Mouse (Mus musculus): ENCODE data around the gene Clasp1. TPM values are rescaled to one million over a fixed set of nuclear protein-coding genes. Genes with fewer than 3 reads are reported as not detected.

The Clasp1 gene
- polyA plus RNA-seq, 1 experiment from 2014 or later = 12.1 TPM

DNA sequence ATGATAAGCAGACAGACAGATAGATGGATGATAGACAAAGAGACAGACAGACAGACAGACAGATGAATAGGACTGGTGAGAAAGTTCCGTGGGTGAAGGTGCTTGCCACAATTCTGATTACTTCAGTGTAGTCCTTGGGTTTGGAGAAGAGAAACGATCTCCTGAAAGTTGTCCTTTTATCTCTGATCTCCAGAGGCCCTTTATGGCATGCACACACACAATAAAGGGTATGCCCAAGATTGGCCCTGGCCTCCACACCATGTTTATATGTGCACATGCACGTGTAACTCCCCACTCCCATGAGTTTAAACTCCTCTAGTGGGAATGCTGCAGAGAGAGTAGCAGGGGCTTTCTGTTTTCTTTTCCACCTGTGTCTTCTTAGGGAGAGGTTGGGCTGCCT, 14.6 kb downstream of the Clasp1 start:
- no peaks in the 10 kb centered on the region for H3K27me3 ChIP-seq
- no peaks in the 10 kb centered on the region; the same call in 1 of the 2 replicates for H3K36me3 ChIP-seq
- H3K9me3 ChIP-seq (replicated peaks) = no peaks in the 10 kb centered on the region
- no peak overlapping the region for H3K4me2 ChIP-seq
- DNase-seq (no peak), ATAC-seq (ENCODE audit: low read depth) (no peak)
- no peak overlapping the region for H3K4me3 ChIP-seq (replicated peaks)
- 33% methylated on average over 3 of the region's 3 CpGs for WGBS (ENCODE audit: insufficient replicate concordance)
- H3K4me1 ChIP-seq (replicated peaks) = peaks cover 31% of the 10 kb centered on the region
- no peak overlapping the region for H3K27ac ChIP-seq
- peak overlapping the region; percentile 22; the same call in 1 of the 2 replicates for H3K9ac ChIP-seq

DNA sequence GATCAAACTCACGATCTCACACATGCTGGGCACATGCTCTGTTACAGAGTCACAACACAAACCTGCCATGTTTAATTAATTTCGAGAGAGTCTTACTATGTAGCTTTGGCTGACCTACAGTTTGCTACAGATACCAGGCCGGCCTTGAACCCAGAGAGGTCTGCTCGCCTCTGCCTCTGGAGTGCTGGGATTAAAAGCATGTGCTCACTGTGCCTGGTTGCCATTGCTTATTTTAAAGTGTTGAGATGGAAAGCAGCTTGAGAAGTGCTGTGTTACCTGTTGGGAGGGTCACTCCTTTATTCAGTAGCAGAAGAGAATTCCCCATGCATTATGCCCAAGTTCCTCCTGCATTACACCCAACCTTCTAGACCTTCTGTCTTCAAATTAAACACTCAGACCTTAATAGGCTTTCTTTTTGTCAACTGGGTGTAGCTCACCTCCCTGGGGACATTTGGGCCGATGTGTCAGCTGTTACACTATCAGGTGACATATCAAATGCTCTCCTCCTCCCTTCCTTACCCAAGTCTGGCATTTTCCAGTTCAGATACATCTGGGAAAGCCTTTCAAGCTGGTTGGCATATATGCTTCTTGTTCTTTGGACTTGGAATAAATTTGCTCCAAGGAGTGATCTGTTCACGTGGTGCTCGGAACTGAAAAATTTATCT, 18.9 kb downstream of the Clasp1 start:
- no peaks in the 10 kb centered on the region for H3K9me3 ChIP-seq (replicated peaks)
- peaks cover 25% of the 10 kb centered on the region for H3K4me1 ChIP-seq (replicated peaks)
- WGBS (ENCODE audit: insufficient replicate concordance) = 74% methylated on average over 7 of the region's 7 CpGs
- no peak overlapping the region for H3K9ac ChIP-seq
- H3K4me2 ChIP-seq = no peak overlapping the region
- H3K4me3 ChIP-seq (replicated peaks) = no peak overlapping the region
- H3K27me3 ChIP-seq = no peaks in the 10 kb centered on the region
- ATAC-seq (ENCODE audit: low read depth) (no peak), DNase-seq (no peak)
- no peak overlapping the region for H3K27ac ChIP-seq
- H3K36me3 ChIP-seq = peaks cover 2% of the 10 kb centered on the region; the same call in 1 of the 2 replicates

DNA sequence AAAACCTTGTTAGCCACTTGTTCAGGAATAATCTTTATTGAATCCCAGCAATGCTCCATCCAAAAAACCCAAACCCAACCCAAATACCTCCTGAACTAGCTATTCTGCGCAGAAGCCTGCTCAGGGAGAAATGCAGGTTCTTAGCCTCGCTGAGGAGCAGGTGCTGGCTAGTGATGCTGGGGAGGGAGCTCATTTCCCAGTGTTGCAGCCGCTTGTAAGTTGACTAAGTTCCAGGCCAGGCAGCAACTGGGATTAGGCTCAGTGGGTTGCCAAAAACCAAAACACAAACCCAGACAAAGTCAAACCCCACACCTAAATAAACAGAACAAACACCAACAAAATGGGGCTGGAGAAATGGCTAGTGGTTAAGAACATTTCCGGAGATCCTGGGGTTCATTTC, 20.4 kb downstream of the Clasp1 start:
- no peak overlapping the region for H3K9ac ChIP-seq
- H3K4me2 ChIP-seq = no peak overlapping the region
- DNase-seq = no peak
- no peaks in the 10 kb centered on the region for H3K27me3 ChIP-seq
- no peak overlapping the region for H3K4me3 ChIP-seq (replicated peaks)
- no peaks in the 10 kb centered on the region for H3K9me3 ChIP-seq (replicated peaks)
- H3K36me3 ChIP-seq = 0 out of 2 replicates have a peak, but pooled peaks cover 2% of the 10 kb centered on the region
- H3K27ac ChIP-seq = no peak overlapping the region
- ATAC-seq (ENCODE audit: low read depth) = no peak
- WGBS (ENCODE audit: insufficient replicate concordance) = 86% methylated on average over 4 of the region's 4 CpGs
- H3K4me1 ChIP-seq (replicated peaks) = peaks cover 28% of the 10 kb centered on the region

DNA sequence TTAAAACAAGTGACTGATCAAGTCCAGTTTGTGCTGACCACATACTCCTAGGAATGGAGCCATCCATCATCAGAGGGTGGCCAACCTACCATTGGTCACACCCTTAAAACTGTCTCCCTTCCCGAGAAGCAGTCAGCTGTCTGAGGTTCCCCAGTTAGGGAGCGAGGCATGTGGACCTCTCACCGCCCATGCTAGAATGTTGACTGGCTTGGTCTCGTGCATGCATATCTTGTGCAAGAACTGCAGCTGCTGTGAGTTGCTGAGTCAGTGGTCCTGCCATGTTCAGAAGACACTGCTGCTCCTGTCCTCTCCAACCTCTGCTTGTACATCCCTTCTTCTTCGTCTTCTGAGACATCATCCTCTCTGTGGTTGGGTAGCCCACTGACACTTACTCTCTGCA, 22.0 kb downstream of the Clasp1 start:
- no peak overlapping the region for H3K4me2 ChIP-seq
- DNase-seq (no peak), ATAC-seq (ENCODE audit: low read depth) (no peak)
- no peak overlapping the region for H3K4me3 ChIP-seq (replicated peaks)
- WGBS (ENCODE audit: insufficient replicate concordance) = 60% methylated on average over 5 of the region's 5 CpGs
- peaks cover 38% of the 10 kb centered on the region for H3K4me1 ChIP-seq (replicated peaks)
- no peak overlapping the region for H3K27ac ChIP-seq
- no peaks in the 10 kb centered on the region for H3K9me3 ChIP-seq (replicated peaks)
- no peaks in the 10 kb centered on the region for H3K27me3 ChIP-seq
- H3K36me3 ChIP-seq = 0 out of 2 replicates have a peak, but pooled peaks cover 2% of the 10 kb centered on the region
- no peak overlapping the region for H3K9ac ChIP-seq

DNA sequence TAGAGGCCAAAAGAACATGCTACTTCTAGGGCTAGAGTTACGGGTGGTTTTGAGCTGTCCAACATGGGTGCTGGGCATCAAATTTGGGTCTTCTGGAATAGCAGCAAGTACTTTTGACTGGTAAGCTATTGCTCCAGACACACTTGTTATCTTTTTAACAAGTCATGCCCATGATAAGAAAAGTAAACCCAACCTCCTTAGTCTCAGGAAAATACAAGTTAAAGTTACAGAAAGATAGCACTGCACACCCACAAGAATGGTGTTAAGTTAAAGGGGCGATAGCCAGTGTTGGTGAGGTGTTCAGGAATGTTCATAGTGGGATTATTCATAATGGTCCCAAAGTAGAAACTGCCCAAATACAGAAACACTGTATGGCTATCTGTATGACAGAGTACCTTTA, 24.3 kb downstream of the Clasp1 start:
- Histone ChIP-seq H3K4me1 (replicated peaks) (peaks cover 61% of the 10 kb centered on the region), H3K27ac (peak overlapping the region; percentile 66), H3K27me3 (no peaks in the 10 kb centered on the region), H3K4me2 (peak overlapping the region; percentile 36), H3K36me3 (0 out of 2 replicates have a peak, but pooled peaks cover 2% of the 10 kb centered on the region), H3K9ac (peak overlapping the region; percentile 49), H3K4me3 (replicated peaks) (no peak overlapping the region), H3K9me3 (replicated peaks) (no peaks in the 10 kb centered on the region)
- DNase-seq = no peak
- WGBS (ENCODE audit: insufficient replicate concordance) = 42% methylated on average over 2 of the region's 2 CpGs
- peak; percentile 60 for ATAC-seq (ENCODE audit: low read depth)

DNA sequence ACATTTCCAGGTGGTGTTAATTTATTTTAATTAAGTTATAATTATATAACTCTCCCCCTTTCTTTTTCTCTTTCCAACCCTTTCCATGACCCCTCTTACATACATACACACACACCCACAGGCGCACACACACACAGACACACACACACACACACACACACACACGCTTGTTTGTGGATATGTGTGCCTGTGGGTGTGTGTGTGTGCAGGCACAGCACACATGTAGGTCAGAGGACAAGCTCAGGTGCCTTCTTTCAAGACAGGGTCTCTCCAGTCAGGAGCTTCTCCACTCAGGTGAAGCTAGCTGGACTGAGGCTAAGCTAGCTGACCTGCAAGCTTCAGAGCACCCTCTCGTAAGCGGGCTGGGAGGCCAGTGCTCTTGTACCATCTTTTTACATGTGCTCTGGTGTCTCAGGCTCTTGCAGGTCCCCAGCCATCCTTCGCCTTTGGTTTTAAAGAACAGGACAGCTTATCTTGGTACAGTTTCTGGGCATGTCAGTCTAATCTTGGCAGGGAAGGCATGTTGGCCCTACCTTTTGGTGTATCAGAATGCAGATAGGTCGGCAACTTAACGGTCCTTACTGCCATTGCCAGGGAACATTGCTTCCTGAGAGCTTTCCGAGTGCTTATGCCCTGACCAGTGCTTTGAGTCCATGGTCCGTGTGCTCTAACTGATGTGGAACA, 28.3 kb downstream of the Clasp1 start:
- Histone ChIP-seq H3K4me3 (replicated peaks) (0 out of 2 replicates have a peak overlapping the region, but pooled peaks have one; percentile 27), H3K36me3 (peaks cover 23% of the 10 kb centered on the region), H3K9ac (peak overlapping the region; percentile 52), H3K4me1 (replicated peaks) (peaks cover 87% of the 10 kb centered on the region), H3K27ac (peak overlapping the region; percentile 83), H3K4me2 (peak overlapping the region; percentile 51), H3K9me3 (replicated peaks) (no peaks in the 10 kb centered on the region), H3K27me3 (no peaks in the 10 kb centered on the region)
- peak; percentile 83 for ATAC-seq (ENCODE audit: low read depth)
- DNase-seq = peak; percentile 42
- WGBS (ENCODE audit: insufficient replicate concordance) = 30% methylated on average over 9 of the region's 9 CpGs

DNA sequence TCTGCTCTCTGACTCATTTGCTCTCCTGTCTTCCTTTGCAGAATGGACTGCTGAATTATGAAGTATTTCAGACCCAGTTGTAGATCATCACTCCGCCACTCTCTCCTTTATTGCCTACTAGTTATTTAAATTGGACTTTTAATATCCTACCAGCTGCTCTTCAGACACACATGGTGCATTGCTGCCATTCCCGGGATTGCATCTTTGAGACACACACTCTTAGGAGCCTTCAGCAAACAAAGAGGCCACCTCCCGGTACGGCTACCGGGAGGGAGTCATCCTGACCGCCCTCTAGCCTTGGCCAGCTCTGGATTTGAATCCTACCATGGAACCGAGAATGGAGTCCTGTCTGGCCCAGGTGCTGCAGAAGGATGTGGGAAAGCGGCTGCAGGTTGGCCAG, 30.5 kb downstream of the Clasp1 start:
- Histone ChIP-seq H3K4me2 (no peak overlapping the region), H3K9ac (no peak overlapping the region), H3K27me3 (no peaks in the 10 kb centered on the region), H3K36me3 (peaks cover 37% of the 10 kb centered on the region), H3K9me3 (replicated peaks) (no peaks in the 10 kb centered on the region), H3K4me3 (replicated peaks) (no peak overlapping the region), H3K27ac (no peak overlapping the region), H3K4me1 (replicated peaks) (peaks cover 89% of the 10 kb centered on the region)
- ATAC-seq (ENCODE audit: low read depth) (no peak), DNase-seq (no peak)
- WGBS (ENCODE audit: insufficient replicate concordance) = 86% methylated on average over 8 of the region's 8 CpGs

DNA sequence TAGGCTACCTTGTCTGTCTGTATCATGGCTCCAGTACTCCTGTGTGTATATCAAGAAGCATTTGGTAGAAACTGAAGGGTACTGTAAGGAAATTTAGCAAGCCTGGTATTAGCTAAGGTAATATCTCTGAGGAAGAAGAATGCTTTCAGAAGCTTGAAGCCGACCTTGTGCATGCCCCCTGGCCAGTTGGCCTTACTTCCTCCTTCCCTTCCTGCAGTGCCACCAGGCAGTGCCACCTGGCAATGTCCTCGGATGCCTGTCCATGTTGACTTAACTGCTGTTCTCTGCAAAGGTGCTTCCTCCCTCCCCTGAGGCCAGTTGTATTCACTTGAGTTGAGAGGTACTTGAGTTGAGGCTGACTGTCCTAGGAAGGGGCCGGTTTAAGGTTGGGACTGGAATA, 32.3 kb downstream of the Clasp1 start:
- Histone ChIP-seq H3K9me3 (replicated peaks) (no peaks in the 10 kb centered on the region), H3K27ac (no peak overlapping the region)
- 64% methylated on average over 3 of the region's 3 CpGs for WGBS (ENCODE audit: insufficient replicate concordance)

DNA sequence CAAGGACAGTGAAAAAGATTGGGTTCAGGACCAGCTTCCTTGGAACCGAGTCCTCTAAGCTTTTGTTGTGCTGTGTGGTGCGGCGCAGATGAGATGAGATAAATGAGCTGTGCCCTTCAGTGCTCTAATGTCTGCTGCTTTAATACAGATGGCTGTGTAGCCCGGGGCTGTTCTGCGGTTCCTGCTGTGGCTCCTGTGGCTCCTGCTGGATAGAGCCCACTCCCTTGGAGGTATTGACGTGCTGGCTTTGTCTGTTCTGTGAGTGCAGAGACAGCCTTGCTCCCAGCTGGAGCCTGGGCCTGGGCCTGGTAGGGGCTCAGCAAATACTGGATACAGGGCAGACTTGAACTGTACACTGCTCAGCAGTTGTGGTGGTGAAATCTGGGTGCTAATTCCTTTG, 34.0 kb downstream of the Clasp1 start:
- Histone ChIP-seq H3K4me2 (0 out of 2 replicates have a peak overlapping the region, but pooled peaks have one; percentile 1), H3K9ac (peak overlapping the region; percentile 8; the same call in 1 of the 2 replicates), H3K9me3 (replicated peaks) (no peaks in the 10 kb centered on the region), H3K4me3 (replicated peaks) (no peak overlapping the region), H3K4me1 (replicated peaks) (peaks cover 72% of the 10 kb centered on the region), H3K27ac (peak overlapping the region; percentile 50), H3K27me3 (no peaks in the 10 kb centered on the region), H3K36me3 (peaks cover 47% of the 10 kb centered on the region)
- 60% methylated on average over 6 of the region's 6 CpGs for WGBS (ENCODE audit: insufficient replicate concordance)
- ATAC-seq (ENCODE audit: low read depth) = peak; percentile 44
- no peak for DNase-seq

More for the DNA sequence above, 32.3 kb downstream of the Clasp1 start:
- Histone ChIP-seq H3K4me1 (replicated peaks) (peaks cover 80% of the 10 kb centered on the region), H3K4me3 (replicated peaks) (no peak overlapping the region), H3K27me3 (no peaks in the 10 kb centered on the region), H3K36me3 (peaks cover 47% of the 10 kb centered on the region), H3K9ac (no peak overlapping the region), H3K4me2 (no peak overlapping the region)
- DNase-seq (no peak), ATAC-seq (ENCODE audit: low read depth) (no peak)

DNA sequence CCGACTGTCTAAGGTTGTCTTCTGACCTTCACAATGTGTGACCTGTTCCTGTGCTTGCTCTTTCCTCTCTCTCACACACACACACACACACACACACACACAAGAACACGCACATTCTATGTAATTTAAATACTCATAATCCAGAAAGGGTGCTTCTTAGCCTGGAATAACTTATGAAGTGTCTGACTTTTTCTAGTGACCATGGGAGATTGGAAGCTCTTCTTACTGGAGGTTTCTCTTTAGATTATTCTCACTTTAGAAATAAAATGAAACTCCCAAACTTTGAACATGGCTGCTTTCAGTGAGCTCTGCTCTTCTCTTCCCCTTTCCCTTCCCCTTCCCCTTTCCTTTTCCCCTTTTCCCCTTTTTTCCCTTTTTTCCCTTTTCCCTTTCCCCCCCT, 37.1 kb downstream of the Clasp1 start:
- no peak for ATAC-seq (ENCODE audit: low read depth)
- H3K4me3 ChIP-seq (replicated peaks) = no peak overlapping the region
- 70% methylated on average over 2 of the region's 2 CpGs for WGBS (ENCODE audit: insufficient replicate concordance)

DNA sequence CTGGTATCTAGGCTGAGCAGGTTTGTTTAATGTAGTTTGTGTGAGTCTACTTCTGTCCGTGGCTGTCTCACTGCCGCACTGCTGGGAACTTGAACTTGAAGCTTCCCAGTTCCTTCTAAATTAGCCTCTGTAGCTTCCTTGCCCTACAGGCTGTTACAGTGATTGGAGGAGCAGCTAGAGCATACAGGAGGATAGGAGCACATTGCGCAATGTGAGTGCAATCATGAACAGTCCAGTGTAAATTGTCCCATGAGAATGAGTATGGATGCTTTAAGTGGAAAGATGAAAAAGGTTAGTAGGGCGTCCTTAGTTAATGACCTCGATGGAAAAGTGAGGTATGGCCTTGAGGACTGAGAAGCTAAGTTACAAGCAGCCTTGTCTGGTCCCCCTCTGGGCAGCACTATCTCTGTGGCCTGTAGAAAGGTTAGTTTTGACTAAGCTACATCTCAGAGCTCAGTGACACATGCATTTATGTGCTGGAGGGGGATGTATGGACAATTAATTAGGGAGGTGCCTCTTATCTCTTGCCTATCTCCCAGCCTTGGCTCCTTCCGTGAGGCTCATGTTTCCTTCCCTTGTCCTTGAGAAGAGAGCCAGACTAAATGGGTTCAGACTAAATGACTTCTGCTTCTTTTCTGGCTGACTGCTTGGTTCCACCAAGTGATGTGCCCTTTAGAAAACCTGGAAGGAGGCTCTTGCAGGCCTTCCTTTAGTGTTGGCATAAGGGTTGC, 39.7 kb downstream of the Clasp1 start:
- Histone ChIP-seq H3K9ac (no peak overlapping the region), H3K4me2 (no peak overlapping the region), H3K9me3 (replicated peaks) (no peaks in the 10 kb centered on the region), H3K4me3 (replicated peaks) (no peak overlapping the region), H3K36me3 (peaks cover 22% of the 10 kb centered on the region), H3K4me1 (replicated peaks) (peaks cover 30% of the 10 kb centered on the region), H3K27ac (peak overlapping the region; percentile 17; the same call in 1 of the 2 replicates), H3K27me3 (no peaks in the 10 kb centered on the region)
- peak; percentile 49; the same call in 1 of the 2 replicates for ATAC-seq (ENCODE audit: low read depth)
- no peak for DNase-seq
- WGBS (ENCODE audit: insufficient replicate concordance) = 59% methylated on average over 6 of the region's 6 CpGs

More for the DNA sequence above, 37.1 kb downstream of the Clasp1 start:
- no peak for DNase-seq
- H3K27me3 ChIP-seq = no peaks in the 10 kb centered on the region
- peaks cover 55% of the 10 kb centered on the region for H3K4me1 ChIP-seq (replicated peaks)
- no peak overlapping the region for H3K9ac ChIP-seq
- H3K27ac ChIP-seq = no peak overlapping the region
- H3K9me3 ChIP-seq (replicated peaks) = no peaks in the 10 kb centered on the region
- H3K36me3 ChIP-seq = peaks cover 28% of the 10 kb centered on the region
- no peak overlapping the region for H3K4me2 ChIP-seq

Data from liver, embryonic 13.5 days (tissue).